Mouse (Mus musculus) CD4-positive, CD25-positive, alpha-beta regulatory T cell, adult 2 months (primary cell): ENCODE measurements around the gene Slc7a6os.
"Not testable (repeated sequence)": the region's sequence is repeated elsewhere in the genome, so short reads cannot be mapped to it uniquely, and the experiment has no call there.

Source experiments
- DNase-seq: peaks from one replicate; pipeline ENCODE4 v3.0.0-alpha.2; 2012; ENCODE audit warnings: low read depth, low spot score

Slc7a6os gene

DNA sequence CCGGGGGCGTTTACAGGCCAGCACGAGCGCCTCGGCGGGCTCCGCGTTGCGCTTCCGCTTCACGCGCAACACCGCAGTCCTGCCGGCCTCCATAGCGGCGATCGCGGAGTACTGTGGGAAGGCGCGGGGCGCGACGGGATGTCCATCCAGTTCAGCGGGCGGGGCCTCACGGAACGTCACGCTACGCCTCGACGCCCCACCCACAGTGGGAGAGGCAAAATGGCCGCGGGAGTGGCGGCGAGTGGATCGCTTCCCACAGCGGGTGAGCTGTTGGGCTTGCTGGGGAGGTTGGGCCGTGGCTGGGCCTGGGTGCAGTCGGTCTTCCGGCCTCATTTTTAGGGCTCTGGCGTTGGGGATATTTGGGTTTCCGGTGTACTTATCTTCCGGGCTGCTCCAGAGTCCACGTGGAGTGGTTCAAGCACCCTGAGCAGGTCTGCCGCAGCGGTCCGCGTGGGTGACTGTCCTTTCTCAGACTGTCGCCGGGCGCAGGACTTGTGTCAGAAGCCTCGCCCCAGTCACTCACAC lies at the start of gene Slc7a6os, which contains the start of gene Prmt7:
Gene Slc7a6os, minus strand, starts transcription at position 115 of the 525 bp plus-strand sequence.
Gene Prmt7, plus strand, starts transcription at position 116 of the 525 bp plus-strand sequence.
- peak; percentile 94 for DNase-seq

DNA sequence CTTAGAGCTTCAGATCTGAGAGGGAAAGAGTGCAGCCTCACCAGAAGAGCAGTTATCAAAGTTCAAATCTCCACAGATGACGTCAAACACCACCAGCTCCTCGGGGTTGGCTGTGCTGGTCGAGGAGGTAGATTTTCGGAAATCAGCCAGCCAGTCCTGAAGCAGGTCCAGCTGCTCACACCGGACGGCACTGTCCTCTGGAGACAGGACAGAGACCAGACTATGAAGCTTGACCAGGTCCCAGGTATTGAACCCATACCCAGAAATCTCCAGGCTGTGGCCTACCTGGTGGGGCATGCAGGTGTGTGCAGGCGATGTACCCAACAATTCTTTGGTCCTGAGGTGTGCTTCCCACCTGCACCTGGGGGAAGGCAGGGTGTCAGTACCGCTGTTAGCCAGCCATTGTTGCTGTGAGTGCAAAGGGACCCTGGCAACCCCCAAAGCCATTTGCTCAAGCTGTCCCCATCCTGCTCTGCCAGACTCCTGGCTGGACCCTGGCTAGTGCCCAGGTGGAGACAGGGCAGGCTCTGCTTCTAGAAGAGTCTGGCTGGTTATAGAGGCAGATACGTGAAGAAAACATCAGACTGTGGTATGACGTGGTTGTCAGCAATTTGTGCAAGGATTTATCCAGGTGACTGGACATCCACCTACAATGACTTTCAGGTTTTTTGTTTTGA lies 49.0 kb upstream of the Slc7a6os start:
- DNase-seq: peak; percentile 36

DNA sequence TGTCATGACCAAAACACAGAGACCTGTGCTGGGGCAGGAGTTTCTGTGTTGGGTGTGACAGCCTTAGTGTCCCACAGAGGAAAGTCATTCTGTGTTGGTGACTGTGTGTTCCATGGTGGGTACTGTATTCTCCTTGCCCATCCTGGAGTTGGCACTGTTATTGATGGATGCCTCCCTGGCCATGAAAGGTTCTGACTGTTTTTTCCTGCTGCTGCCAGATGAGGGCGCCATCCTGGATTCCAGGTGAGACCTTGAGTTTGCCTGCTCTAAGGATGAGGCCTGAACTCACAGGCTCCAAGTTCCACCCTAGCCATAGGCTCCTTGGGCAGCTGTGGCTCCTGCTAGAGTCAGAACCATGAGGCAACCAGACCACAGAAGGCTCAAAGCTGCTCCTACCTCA lies 47.4 kb upstream of the Slc7a6os start:
- peak; percentile 41 for DNase-seq

DNA sequence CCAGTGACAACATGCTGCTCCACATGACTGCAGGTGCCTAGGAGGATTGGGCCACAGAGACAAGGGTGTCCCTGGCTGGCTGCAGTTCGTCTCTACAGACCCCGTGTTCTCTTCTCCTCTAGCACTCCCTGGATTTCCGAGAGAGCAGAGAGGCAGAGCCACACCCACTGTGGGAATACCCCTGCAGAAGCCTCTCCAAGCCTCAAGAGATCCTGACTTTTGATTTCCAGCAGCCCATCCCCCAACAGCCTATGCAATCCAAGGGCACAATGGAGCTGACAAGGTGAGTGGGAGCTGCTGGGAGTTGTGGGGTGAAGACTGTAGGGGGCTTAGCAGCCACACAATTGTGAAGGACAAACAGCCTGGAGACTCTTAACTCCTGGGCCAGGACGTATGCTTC lies 39.5 kb upstream of the Slc7a6os start:
- DNase-seq: no peak

DNA sequence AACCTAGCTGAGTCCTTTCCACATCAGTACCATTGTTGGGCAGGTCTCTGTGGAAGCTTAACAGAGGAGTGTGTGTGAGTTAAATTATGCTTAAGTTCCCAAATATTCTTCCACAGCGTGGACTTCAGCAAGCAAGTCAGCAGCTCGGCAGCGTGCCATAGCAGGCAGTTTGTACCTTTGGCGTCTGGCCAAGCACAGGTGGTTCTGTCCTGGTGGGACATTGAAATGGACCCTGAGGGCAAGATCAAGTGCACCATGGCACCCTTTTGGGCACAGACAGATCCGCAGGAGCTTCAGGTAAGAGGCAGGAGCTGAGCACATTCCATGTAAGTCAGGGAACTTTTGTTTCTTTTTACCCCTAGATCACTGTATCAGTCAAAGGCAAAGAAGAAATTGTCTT lies 26.4 kb upstream of the Slc7a6os start:
- DNase-seq: no peak

DNA sequence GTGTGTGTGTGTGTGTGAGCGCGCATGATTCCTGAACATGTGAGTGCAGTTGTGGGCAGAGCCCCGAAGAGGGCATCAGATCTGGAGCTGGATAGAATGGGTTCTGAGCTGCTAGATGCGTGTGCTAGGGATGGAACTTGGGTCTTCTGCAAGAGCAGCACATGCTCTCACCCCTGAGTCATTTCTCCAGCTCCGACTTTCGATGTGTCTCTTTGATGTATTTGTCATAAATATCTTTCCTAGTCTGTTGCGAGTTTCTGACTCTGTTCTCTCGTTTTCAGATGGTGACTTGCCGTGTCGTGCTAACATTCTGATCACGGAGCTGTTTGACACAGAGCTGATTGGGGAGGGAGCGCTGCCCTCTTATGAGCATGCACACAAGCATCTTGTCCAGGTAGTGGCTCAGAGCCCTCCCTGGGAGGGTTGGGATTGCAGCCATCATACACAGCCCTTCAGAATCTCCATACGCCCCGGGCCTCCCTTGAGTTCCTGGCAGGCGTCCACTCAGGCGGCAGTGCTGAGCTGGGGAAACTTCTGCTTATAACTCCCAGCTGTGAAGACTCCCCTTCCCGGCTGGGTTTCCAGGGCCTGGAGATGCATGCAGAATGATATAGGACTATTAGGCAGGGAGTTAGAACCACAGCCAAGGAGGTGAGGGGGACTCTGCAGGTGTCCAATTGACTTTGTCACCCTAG lies 24.0 kb upstream of the Slc7a6os start:
- DNase-seq: no peak

DNA sequence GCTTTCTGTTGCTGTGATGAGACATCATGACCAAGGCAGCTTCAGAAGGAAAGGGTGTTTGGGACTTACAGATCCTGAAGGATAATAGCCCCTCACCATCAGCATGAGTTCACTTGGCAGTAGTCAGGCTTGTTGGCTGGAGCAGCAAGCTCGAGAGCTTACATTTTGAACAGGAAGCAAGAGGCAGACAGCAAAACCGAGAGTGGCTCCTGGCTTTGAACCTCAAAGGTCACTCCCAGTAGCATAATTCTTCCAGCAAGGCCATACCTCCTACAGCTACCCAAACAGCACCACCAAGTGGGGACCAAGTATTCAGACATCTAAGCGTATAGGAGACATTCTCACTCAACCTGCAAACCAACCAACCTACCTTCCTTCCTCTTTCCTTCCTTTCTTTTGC lies 22.0 kb upstream of the Slc7a6os start:
- DNase-seq: peak; percentile 21

DNA sequence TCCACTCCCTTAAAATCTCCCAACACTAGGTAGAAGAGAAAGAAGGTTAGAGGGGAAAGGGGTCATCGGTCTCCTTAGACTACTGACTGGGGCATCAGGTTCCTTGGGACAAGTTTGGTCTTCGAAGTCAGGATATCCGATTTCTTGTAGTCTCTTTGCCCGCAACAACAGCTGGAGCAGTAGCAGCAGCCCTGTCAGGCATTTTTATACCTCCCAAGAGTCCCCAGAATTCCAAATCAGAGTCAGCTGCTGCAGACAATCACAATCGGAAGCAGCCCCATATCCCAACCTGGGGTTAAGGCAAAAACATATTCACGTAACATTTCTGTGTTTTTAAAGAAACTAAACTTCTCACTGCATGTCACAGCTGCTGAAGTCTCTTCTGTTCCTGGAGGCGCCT lies 20.8 kb upstream of the Slc7a6os start:
- no peak for DNase-seq

DNA sequence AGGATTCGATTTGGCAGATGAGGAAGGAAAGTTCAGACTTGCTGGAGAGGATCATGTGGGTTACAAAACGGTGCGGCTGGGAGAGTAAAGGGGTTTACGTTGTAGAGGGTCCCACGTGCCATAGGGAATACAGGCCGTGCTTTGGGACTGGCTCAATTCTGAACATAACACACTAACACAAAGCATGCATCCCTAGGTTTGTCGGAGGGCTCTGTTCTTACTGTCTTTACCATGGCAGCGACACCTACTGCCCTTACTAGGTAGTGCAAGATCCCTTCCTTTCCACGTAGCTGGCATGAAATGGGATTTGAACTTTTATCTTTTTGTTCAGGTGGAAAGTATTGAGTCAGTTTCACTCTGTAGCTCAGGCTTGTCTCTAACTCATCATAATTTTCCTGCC lies 15.9 kb upstream of the Slc7a6os start:
- peak; percentile 75 for DNase-seq

DNA sequence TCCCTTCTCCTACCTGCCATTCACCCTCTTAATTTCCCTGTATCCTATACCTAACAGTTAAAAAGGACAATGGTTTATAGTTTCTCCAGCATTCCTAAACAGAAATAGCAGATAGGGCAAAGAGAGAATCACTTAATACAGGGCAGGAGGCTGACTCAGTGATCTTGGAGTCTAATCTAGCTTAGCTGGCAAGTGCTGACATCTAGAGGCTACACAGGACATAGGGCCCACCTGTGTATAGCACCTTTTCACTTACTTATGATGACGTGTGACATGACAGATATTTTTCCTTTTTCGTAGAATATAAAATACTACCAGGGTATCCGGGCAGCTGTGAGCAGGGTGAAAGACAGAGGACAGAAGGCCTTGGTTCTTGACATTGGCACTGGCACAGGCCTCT lies 8.9 kb upstream of the Slc7a6os start:
- DNase-seq: no peak

DNA sequence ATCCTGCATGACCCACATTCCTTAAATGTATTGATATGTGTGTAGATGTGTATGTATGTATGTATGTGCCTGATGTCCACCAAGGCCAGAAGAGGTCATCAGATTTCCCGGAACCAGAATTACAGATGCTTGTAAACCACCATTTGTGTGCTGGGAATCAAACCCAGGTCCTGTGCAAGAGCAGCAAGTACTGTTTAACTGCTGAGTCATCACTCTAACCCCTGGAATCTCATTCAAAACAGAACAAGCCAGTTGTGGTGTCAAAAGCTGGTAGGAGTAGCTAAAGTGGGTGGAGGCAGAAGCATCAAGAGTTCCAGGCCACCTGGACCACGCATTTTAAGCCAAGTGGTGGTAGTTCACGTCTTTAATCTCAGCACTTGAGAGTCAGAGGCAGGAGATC lies 3.2 kb upstream of the Slc7a6os start:
- no peak for DNase-seq

DNA sequence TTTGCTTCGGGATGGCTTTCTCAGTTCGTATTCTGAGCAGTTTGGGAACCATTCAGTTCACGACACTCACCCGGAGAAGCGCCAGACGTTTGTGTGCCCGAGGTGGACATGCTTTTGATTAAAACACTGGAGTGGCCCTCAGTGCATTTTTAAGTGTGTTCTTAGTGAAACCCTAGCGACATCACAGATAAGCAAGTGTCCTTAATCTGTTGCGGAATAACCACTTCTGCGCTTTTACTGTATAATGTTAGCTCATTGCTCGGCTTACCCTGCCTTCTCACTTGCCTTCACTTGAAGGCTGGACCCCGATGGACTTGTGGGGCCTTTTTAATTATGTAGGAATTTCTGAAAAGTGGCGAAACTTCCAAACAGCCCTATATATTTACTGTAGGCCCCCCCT lies 686 bp upstream of the Slc7a6os start:
- no peak for DNase-seq

DNA sequence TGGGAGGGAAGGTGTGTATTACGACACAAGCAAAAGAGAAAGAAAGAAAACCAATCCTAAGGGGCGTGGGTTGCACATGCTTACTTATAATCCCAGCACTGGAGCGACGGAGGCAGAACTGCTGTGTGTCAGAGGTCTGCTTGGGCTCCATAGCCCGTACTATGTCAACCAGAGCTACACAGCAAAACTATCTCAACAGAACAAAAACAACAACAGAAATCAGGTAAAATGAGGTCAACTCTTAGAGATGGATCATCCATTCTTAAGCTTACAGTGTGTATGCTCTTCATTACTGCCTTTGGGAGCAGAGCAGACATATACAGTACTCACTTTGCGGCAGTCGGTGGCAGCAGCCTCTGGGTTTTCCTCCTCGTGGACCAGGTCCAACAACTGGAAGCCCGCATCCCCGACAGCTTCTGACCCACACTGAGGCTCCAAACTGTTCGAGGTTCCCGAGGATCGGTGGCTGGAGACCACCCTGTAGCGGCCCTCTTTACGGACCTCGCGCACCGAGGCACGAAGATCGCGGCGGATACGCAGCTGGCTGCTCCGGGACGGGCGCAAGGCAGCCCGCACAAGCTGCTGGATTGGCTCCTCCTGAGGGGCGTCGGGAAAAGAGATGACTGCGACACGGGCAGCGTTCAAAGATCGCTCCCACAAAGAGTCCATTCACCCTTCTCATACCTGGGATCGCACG lies 552 bp downstream of the Slc7a6os start:
- DNase-seq: peak; percentile 40

DNA sequence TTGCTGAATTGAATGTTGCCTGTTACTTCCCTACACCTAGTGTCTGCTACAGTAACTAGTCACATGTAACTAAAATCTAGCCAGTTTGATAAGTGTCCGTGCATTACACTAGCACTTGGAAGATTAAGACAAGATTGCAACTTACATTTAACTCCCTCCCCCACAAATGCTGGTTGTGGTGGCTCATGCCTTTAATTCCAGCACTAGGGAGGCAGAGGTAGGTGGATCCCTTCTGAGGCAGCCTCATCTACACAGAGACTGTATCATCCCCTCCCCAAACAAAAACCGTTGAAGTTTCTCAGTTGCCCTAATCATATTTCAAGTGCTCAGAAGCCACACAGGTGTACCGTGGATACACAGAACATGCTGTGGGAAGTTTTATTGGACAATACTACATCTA lies 11.1 kb downstream of the Slc7a6os start:
- not testable (repeated sequence) for DNase-seq

DNA sequence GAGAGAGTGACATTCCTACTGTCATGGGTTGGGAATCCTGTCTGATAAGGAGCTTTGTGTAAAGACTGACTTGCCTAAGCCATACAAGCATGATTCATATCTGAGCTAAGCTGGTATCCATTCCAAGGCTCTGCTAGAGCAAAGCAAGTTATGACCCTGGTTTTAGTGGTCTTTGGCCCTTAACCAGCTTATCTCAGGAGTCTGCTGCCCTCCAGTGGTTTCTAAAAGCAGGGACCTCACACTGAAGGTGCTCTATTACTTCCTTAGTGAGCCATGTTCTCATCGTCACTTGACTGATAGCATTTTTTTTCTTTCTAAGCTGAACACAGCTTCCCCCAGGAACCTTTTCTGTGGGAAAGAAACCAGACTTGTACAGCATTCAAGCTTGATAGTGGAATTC lies 12.0 kb downstream of the Slc7a6os start:
- peak; percentile 66 for DNase-seq

DNA sequence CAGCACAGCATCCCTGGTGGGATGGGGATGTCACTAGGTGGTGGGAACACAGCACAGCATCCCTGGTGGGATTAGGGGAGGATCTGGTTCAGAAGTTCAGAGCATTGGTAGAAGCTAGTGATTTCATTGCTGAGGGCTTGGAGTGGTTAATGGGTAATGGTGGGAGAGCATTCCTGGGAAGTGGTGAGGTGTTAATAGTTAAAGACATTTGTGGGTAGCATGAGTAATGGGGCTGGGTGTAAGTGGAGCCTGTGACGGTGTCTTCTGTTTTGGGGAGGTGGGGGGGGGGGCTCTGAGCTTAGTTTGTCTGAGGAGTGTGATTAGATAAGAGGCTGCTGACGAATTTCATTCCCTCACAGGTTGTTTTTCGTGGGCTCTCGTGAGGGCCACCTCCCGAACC lies 16.7 kb downstream of the Slc7a6os start:
- DNase-seq: no peak

DNA sequence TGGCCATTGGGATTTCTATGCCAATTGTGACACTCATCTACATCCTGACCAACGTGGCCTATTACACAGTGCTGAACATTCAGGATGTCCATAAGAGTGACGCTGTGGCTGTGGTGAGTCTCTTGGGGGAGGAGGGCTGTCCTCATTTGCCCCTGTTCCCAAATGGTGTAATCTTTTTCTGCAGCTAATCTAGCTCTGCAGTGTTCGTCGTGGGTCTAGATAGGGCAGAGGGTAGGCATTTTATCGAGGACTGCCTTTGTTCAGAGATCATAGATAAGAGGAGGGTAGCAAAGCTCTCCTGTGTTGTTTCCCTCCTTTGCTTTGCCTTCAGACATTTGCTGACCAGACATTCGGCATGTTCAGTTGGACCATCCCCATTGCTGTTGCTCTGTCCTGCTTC lies 17.6 kb downstream of the Slc7a6os start:
- no peak for DNase-seq

DNA sequence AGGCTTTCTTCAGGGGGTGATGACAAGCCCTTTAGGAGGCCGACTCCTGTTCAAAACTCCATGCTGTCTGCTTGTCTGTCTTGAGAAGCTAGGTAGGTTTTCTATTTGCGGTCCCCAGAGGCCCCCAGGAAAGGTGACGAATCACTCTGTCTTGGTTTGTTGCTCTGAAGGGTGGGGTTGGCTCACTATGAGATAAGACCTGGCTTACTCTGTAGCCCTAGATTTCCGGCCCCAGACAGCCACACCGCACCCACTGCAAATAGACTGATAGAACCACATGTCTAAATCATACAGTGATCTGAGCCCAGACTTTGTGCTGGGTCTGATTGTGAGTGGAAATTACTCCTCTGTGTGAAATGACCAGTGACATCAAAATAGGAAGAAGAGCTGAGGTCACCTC lies 19.1 kb downstream of the Slc7a6os start:
- DNase-seq: no peak

DNA sequence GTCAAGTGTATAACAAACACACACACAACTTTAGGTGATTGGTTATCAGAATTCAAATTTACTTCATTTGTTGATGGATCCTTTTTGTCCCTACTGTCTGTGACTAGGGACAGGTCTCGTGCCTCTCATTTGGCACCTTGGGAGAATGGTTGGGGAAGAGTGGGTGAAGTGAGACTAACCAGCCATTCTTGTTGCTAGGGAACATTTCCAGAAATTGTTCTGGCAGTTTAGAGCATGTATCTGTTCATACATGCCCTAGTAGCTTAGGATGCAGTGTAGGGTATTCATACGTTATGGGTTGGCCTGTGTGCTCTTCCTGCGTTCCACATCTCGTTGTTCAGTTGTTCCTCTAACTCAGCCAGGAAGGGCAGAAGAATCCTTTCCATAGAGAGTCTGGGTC lies 21.6 kb downstream of the Slc7a6os start:
- no peak for DNase-seq

DNA sequence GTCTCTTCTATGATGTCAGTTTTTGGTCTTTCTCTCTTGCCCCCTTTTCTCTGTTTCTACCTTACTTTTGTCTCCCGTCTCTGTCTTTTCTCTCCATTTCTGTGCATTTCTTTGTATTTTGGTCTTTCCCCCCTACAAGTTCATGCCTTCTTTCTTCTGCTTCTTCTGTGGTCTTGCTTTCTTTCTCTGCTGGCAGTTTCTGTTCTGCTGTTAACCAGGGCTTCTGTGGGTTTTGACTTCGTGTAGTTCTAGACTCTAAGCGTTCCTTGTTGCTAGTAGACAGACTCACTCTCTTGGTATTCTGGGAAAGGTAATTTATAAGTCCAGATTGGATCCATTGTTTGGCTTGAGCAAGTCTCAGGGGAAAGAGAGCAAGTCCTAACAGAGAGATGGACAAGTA lies 24.3 kb downstream of the Slc7a6os start:
- no peak for DNase-seq

DNA sequence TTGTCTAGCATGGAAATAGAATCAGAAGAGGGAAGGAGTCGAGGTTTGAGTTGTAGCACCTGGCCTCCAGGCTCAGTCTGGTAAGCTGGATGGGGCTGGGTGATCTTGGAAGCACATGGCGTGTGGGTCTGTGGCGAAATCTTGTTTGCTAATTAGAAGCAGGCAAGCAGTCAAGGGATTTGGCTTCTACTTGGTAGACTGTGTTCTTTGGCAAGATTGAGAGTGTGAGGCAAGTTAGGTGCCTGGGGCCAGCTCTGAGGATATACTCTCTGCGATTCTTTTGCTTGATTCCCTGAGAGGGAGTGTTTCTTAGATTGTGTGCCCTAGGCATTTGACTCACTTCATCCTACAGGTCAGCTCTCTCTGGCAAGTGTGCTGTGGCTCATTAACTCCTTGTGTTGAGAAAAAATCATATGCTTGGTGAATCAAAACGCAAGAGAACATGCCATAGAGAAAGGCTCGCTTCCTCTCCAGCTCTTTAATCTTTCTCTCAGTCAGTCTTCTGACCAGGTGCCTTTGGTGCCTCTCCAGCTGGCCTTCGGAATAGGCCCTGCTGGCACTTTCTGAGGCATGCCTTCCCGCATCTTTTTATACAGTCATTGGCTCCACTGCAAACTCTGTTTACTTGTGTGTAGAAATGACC lies 25.0 kb downstream of the Slc7a6os start:
- no peak for DNase-seq

DNA sequence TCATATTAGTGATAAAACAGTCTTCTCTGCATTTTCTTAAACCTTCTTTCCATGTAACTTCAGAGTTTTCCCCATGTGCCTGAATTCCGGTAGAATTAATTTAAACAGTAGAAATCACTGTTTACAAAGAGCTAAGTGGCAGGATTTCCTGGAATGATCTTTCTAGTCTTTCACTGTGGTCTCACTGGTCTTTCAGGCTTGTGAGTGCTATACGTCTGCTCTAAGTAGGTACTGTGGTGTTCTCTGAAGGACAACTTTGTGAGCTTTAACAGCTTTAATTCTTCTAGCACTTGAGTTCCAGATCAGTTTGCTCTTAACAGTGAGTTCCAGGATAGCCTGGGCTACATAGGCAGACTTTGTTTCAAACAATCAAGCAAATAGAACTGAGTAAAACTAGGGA lies 32.3 kb downstream of the Slc7a6os start:
- no peak for DNase-seq
